Mouse (Mus musculus) CH12.LX (cell line): ENCODE measurements around the gene Gpr22.

Source experiments
- CTCF ChIP-seq, 2 experiments: IDR thresholded peaks in 1 of 2; conservative IDR thresholded peaks in 1 of 2; 2 replicates each; pipeline ENCODE4 v1.5.1; 2011 to 2012; ENCODE audit warnings: low read depth in 2 of 2, low read length in 2 of 2, improper control_type of control experiment in 1 of 2, inconsistent platforms in 1 of 2, mild to moderate bottlenecking in 1 of 2, moderate library complexity in 1 of 2
- ETS1 ChIP-seq: conservative IDR thresholded peaks from 2 replicates; pipeline ENCODE4 v1.6.1; 2012; ENCODE audit warnings: low read depth, mild to moderate bottlenecking, inconsistent platforms, low read length, improper control_type of control experiment, moderate library complexity
- MXI1 ChIP-seq: IDR thresholded peaks from 2 replicates; pipeline ENCODE4 v1.6.1; 2011; ENCODE audit warnings: mild to moderate bottlenecking, low read depth, low read length, improper control_type of control experiment
- UBTF ChIP-seq: IDR thresholded peaks from 2 replicates; pipeline ENCODE4 v1.6.1; 2012; ENCODE audit warnings: low read depth, mild to moderate bottlenecking, inconsistent platforms, low read length, improper control_type of control experiment, moderate library complexity

GRCm38 (mm10) chr12:31706168-31706567 is 7.6 kb downstream of the Gpr22 start:
- TF ChIP-seq CTCF (conservative IDR thresholded peaks at IDR 0.05 in 1 of 2, IDR thresholded peaks at IDR 0.05 in 1 of 2; ENCODE audit: low read depth in 2 of 2, low read length in 2 of 2), result no peak
- no peak for TF ChIP-seq UBTF
- TF ChIP-seq MXI1, result no peak
- no peak for TF ChIP-seq ETS1
